Mouse (Mus musculus): ENCODE data around the gene Thrb.

DNA sequence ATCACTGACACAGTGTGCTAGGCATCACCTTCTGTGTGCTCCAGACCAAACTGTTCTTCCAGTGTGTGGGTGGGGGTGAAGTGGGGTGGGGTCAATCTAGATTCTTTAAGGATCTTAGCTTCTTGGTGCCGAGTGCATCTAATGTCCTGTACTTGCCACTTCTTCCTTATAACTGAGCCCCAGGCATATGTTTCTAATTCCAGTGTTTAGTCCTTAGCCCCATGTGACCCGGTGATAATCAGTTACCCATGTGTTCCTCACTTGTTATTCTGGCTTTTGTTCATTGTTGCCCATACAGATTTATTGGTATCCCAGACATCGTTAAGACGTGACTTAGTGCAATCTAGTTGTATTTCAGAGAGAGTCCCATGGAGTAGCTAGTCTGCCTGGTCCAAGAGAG is 121.9 kb downstream of the Thrb start:
- TF ChIP-seq GATA1 (IDR thresholded peaks at IDR 0.05; ENCODE audit: low read length) (no peak), TAL1 (IDR thresholded peaks at IDR 0.05; ENCODE audit: low read length) (no peak)
